Mouse (Mus musculus) ES-Bruce4 (cell line): Measurements from ENCODE around the gene Adprhl2.

Source experiments
- CTCF ChIP-seq: IDR thresholded peaks from one replicate; pipeline ENCODE4 v1.8.1; 2011; ENCODE audit warnings: low read depth, low read length
- POLR2A ChIP-seq: IDR thresholded peaks from one replicate; pipeline ENCODE4 v1.8.1; 2011; ENCODE audit warnings: low read length; ENCODE audit not compliant: insufficient read depth

DNA sequence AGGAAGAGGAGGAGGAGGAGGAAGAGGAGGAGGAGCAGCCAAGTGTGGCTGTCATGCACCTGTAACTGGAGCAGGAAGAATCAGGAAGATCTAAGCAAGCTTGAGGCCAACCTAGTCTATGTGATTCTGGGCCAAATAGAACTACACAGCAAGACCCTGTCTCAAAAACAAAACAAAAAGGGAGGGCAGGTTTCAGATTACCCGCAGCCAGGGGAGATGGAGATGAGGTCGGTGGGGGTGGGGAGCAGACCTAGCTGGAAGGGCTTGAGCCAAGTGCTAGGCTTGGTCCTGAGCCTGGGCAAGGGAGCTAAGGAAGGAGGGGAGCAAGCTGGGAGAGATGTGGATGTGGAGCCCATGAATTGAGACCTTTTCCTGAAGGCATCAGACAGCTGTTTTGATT, 14.7 kb downstream of the Adprhl2 start:
- TF ChIP-seq POLR2A (no peak), CTCF (no peak)
